Mouse (Mus musculus) lung, embryonic 15.5 days (tissue): Measurements from ENCODE around the gene Brsk1. TPM values are rescaled to one million over a fixed set of nuclear protein-coding genes. Genes with fewer than 3 reads are reported as not detected.

Experiments used
- ATAC-seq: fragments of 200-750 bp; cut with Nextera tagmentation; 2 replicates; pipeline ENCODE4 v1.8.0; 2017; ENCODE audit warnings: moderate number of reproducible peaks, borderline replicate concordance; ENCODE audit not compliant: low FRiP score, low TSS enrichment; ENCODE audit errors: extremely low read depth
- H3K27ac ChIP-seq: fragments of 300-500 bp; sonication (generic); 2 replicates; pipeline ENCODE4 v1.5.1; 2015; ENCODE audit warnings: moderate library complexity, mild to moderate bottlenecking, inconsistent platforms
- H3K27me3 ChIP-seq: fragments of 300-500 bp; sonication (generic); 2 replicates; pipeline ENCODE4 v1.6.1; 2015; ENCODE audit warnings: inconsistent platforms
- H3K36me3 ChIP-seq: fragments of 300-500 bp; sonication (generic); 2 replicates; pipeline ENCODE4 v1.6.1; 2015; ENCODE audit warnings: inconsistent platforms
- H3K4me1 ChIP-seq: fragments of 300-500 bp; sonication (generic); 2 replicates; pipeline ENCODE4 v1.6.1; 2015; ENCODE audit warnings: inconsistent platforms
- H3K4me2 ChIP-seq: fragments of 300-500 bp; sonication (generic); 2 replicates; pipeline ENCODE4 v1.6.1; 2015; ENCODE audit warnings: inconsistent platforms, mild to moderate bottlenecking, moderate library complexity
- H3K4me3 ChIP-seq: fragments of 300-500 bp; sonication (generic); 2 replicates; pipeline ENCODE4 v1.5.1; 2015; ENCODE audit warnings: mild to moderate bottlenecking, inconsistent platforms
- H3K9ac ChIP-seq: fragments of 300-500 bp; sonication (generic); 2 replicates; pipeline ENCODE4 v1.6.1; 2015; ENCODE audit warnings: inconsistent platforms
- H3K9me3 ChIP-seq: fragments of 300-500 bp; sonication (generic); 2 replicates; pipeline ENCODE4 v1.6.1; 2016; ENCODE audit warnings: inconsistent platforms
- WGBS: fragments of 180-500 bp; shearing (Covaris S2); methylation state at CpG from one replicate; pipeline ENCODE4 v1.1.7; 2015; 5-methylcytosine and 5-hydroxymethylcytosine counted together
- polyA plus RNA-seq: library from polyadenylated mRNA; unstranded; fragments of >200 nt; fragmentation: Nextera tagmentation; extraction: Ambion mirVana; gene quantifications from 2 replicates; pipeline ENCODE4 v1.2.1, GENCODE M21; 2015

Gene Brsk1
- polyA plus RNA-seq, 1 experiment from 2014 or later, result 0.87 TPM

- peaks cover 34% of the 10 kb centered on the region for H3K36me3 ChIP-seq
These were observed 19.6 kb upstream of the Brsk1 start for GRCm38 (mm10) chr7:4670655-4671255.

GRCm38 (mm10) chr7:4671956-4672355, 18.4 kb upstream of the Brsk1 start:
- H3K4me3 ChIP-seq, result no peak overlapping the region
- no peak overlapping the region for H3K4me2 ChIP-seq
- no peak overlapping the region for H3K9ac ChIP-seq
- peak; percentile 88 for ATAC-seq
- peak overlapping the region; percentile 64 for H3K27ac ChIP-seq
- H3K27me3 ChIP-seq, result no peaks in the 10 kb centered on the region
- 53% methylated on average over 4 of the region's 4 CpGs for WGBS
- no peaks in the 10 kb centered on the region for H3K9me3 ChIP-seq
- H3K4me1 ChIP-seq, result peaks cover 6% of the 10 kb centered on the region; the same call in 1 of the 2 replicates
- peaks cover 30% of the 10 kb centered on the region for H3K36me3 ChIP-seq

More at GRCm38 (mm10) chr7:4670655-4671255, 19.6 kb upstream of the Brsk1 start:
- Histone ChIP-seq H3K4me3 (no peak overlapping the region), H3K27ac (no peak overlapping the region), H3K27me3 (no peaks in the 10 kb centered on the region), H3K9me3 (no peaks in the 10 kb centered on the region), H3K4me2 (no peak overlapping the region), H3K9ac (no peak overlapping the region), H3K4me1 (peaks cover 6% of the 10 kb centered on the region; the same call in 1 of the 2 replicates)
- WGBS, result 88% methylated on average over 8 of the region's 8 CpGs
- no peak for ATAC-seq

GRCm38 (mm10) chr7:4674114-4674731, 16.2 kb upstream of the Brsk1 start:
- Histone ChIP-seq H3K27ac (no peak overlapping the region), H3K4me2 (no peak overlapping the region), H3K36me3 (peaks cover 20% of the 10 kb centered on the region), H3K9ac (no peak overlapping the region), H3K9me3 (no peaks in the 10 kb centered on the region), H3K4me3 (no peak overlapping the region), H3K27me3 (no peaks in the 10 kb centered on the region), H3K4me1 (peaks cover 6% of the 10 kb centered on the region; the same call in 1 of the 2 replicates)
- 87% methylated on average over 12 of the region's 12 CpGs for WGBS
- ATAC-seq, result no peak

- peaks cover 6% of the 10 kb centered on the region; the same call in 1 of the 2 replicates for H3K4me1 ChIP-seq
- H3K4me3 ChIP-seq, result no peak overlapping the region
- peaks cover 25% of the 10 kb centered on the region for H3K36me3 ChIP-seq
- H3K4me2 ChIP-seq, result no peak overlapping the region
- no peaks in the 10 kb centered on the region for H3K27me3 ChIP-seq
- no peak overlapping the region for H3K27ac ChIP-seq
- no peak for ATAC-seq
- WGBS, result 89% methylated on average over 7 of the region's 7 CpGs
- no peak overlapping the region for H3K9ac ChIP-seq
- no peaks in the 10 kb centered on the region for H3K9me3 ChIP-seq
These were observed 15.2 kb upstream of the Brsk1 start for GRCm38 (mm10) chr7:4675200-4675599.

GRCm38 (mm10) chr7:4683307-4683706, 7.1 kb upstream of the Brsk1 start:
- no peaks in the 10 kb centered on the region for H3K27me3 ChIP-seq
- H3K9ac ChIP-seq, result no peak overlapping the region
- no peak overlapping the region for H3K27ac ChIP-seq
- 88% methylated on average over 5 of the region's 5 CpGs for WGBS
- H3K4me3 ChIP-seq, result no peak overlapping the region
- no peak overlapping the region; the same call in 1 of the 2 replicates for H3K4me2 ChIP-seq
- peaks cover 7% of the 10 kb centered on the region for H3K4me1 ChIP-seq
- H3K9me3 ChIP-seq, result no peaks in the 10 kb centered on the region
- H3K36me3 ChIP-seq, result peaks cover 22% of the 10 kb centered on the region
- ATAC-seq, result no peak

- Histone ChIP-seq H3K9me3 (no peaks in the 10 kb centered on the region), H3K36me3 (peaks cover 22% of the 10 kb centered on the region), H3K4me2 (peak overlapping the region; percentile 95), H3K4me3 (peak overlapping the region; percentile 97), H3K27ac (peak overlapping the region; percentile 76), H3K27me3 (no peaks in the 10 kb centered on the region), H3K4me1 (peaks cover 7% of the 10 kb centered on the region), H3K9ac (peak overlapping the region; percentile 57)
- WGBS, result 4% methylated on average over 13 of the region's 13 CpGs
- 0 out of 2 replicates have a peak, but pooled peaks have one; percentile 0 for ATAC-seq
These were observed 6.2 kb upstream of the Brsk1 start for GRCm38 (mm10) chr7:4684203-4684602.

GRCm38 (mm10) chr7:4684632-4685417, 5.6 kb upstream of the Brsk1 start, which contains the start of gene Hspbp1:
Gene Hspbp1 (minus strand): TSS chr7:4685068.
- Histone ChIP-seq H3K4me2 (peak within 1 kb of the TSS; percentile 95), H3K27ac (peak within 1 kb of the TSS; percentile 76), H3K27me3 (no peaks in the 10 kb centered on the region), H3K9me3 (no peaks in the 10 kb centered on the region), H3K4me3 (peak within 1 kb of the TSS; percentile 97), H3K9ac (peak within 1 kb of the TSS; percentile 57), H3K36me3 (peaks cover 20% of the 10 kb centered on the region), H3K4me1 (peaks cover 7% of the 10 kb centered on the region)
- ATAC-seq, result peak; percentile 99
- under 1% methylated on average over 32 of the region's 32 CpGs for WGBS

GRCm38 (mm10) chr7:4690951-4691653, 698 bp downstream of the Brsk1 start:
- H3K4me1 ChIP-seq, result peaks cover 9% of the 10 kb centered on the region; the same call in 1 of the 2 replicates
- no peaks in the 10 kb centered on the region for H3K27me3 ChIP-seq
- ATAC-seq, result peak; percentile 65
- no peaks in the 10 kb centered on the region for H3K9me3 ChIP-seq
- H3K36me3 ChIP-seq, result peaks cover 25% of the 10 kb centered on the region
- H3K27ac ChIP-seq, result peak overlapping the region; percentile 74
- WGBS, result 7% methylated on average over 23 of the region's 35 CpGs
- peak overlapping the region; percentile 77 for H3K4me3 ChIP-seq
- peak overlapping the region; percentile 92 for H3K9ac ChIP-seq
- H3K4me2 ChIP-seq, result peak overlapping the region; percentile 93

- H3K9ac ChIP-seq, result no peak overlapping the region
- H3K9me3 ChIP-seq, result no peaks in the 10 kb centered on the region
- 83% methylated on average over 6 of the region's 6 CpGs for WGBS
- peaks cover 9% of the 10 kb centered on the region; the same call in 1 of the 2 replicates for H3K4me1 ChIP-seq
- H3K4me3 ChIP-seq, result no peak overlapping the region
- H3K27me3 ChIP-seq, result no peaks in the 10 kb centered on the region
- no peak overlapping the region for H3K4me2 ChIP-seq
- ATAC-seq, result no peak
- peaks cover 27% of the 10 kb centered on the region for H3K36me3 ChIP-seq
- H3K27ac ChIP-seq, result no peak overlapping the region
These were observed 2.6 kb downstream of the Brsk1 start for GRCm38 (mm10) chr7:4693004-4693403.

- WGBS, result 48% methylated on average over 8 of the region's 8 CpGs
- no peak for ATAC-seq
- peaks cover 38% of the 10 kb centered on the region for H3K36me3 ChIP-seq
These were observed 11.9 kb downstream of the Brsk1 start for GRCm38 (mm10) chr7:4702334-4702733.

GRCm38 (mm10) chr7:4703195-4703594, 12.8 kb downstream of the Brsk1 start:
- H3K27me3 ChIP-seq, result no peaks in the 10 kb centered on the region
- H3K4me2 ChIP-seq, result no peak overlapping the region
- no peaks in the 10 kb centered on the region for H3K9me3 ChIP-seq
- H3K4me1 ChIP-seq, result no peaks in the 10 kb centered on the region
- no peak overlapping the region for H3K9ac ChIP-seq
- 89% methylated on average over 7 of the region's 7 CpGs for WGBS
- ATAC-seq, result no peak
- no peak overlapping the region for H3K4me3 ChIP-seq
- H3K27ac ChIP-seq, result no peak overlapping the region
- peaks cover 42% of the 10 kb centered on the region for H3K36me3 ChIP-seq

More at GRCm38 (mm10) chr7:4702334-4702733, 11.9 kb downstream of the Brsk1 start:
- H3K9ac ChIP-seq, result no peak overlapping the region
- no peak overlapping the region for H3K27ac ChIP-seq
- no peaks in the 10 kb centered on the region for H3K27me3 ChIP-seq
- H3K9me3 ChIP-seq, result no peaks in the 10 kb centered on the region
- H3K4me1 ChIP-seq, result no peaks in the 10 kb centered on the region
- H3K4me2 ChIP-seq, result no peak overlapping the region
- no peak overlapping the region for H3K4me3 ChIP-seq
